Mouse (Mus musculus): ENCODE data around the gene Lrrc43.

DNA sequence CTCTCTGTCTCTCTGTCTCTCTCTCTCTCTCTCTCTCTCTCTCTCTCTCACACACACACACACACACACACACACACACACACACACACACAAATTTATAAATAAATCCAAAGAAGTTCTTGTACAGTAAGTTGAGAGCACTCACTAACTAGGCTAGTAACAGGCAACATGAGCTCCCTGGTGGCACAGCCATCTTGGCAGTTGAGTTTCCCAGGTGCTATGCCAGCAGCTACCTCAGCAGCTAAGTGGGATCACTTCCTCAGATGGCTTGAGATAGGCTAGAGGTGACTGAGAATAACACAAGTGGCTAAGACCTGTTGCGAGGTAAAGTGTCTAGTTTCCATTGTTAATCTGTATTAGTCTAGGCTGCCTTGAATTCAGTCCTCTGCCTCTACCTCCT is 49.8 kb upstream of the Lrrc43 start:
- no peak for TF ChIP-seq CTCF (IDR thresholded peaks at IDR 0.05; ENCODE audit: low read depth, low read length)
- TF ChIP-seq EP300 (IDR thresholded peaks at IDR 0.05; ENCODE audit: insufficient read depth, low read depth, low read length) = no peak
- TF ChIP-seq POLR2A (IDR thresholded peaks at IDR 0.05; ENCODE audit: insufficient read depth, low read length) = no peak
